ENCODE assay signal across 8 mouse cellular contexts in the genomic region with DNA sequence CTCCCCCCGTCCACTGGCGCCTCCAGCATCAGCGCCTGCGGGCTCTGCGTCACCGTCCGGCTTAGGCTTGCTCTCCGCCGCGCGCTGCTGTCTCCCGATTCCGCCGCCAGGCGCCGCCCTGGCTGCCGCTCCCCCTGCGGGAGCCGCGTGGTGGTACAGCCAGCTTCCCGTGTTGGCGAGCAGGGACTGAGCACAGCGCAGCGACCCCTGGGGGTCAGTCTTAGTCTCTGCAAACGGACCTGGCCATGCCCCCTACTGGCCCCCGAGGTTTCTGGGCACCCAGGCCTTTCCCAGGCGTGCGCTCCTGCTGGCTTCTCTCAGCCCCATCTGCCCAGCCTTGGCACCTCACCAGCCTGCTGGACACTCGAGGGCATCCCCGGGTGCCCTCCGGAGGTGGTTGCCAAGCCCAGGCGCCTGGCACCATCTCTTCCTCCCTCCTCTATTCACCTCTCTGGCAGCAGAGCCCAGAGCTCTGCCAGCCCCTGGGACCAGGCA. TPM values are rescaled to one million over a fixed set of nuclear protein-coding genes. Genes with fewer than 3 reads are reported as not detected.
DNase-seq lines count a peak whose midpoint lies in the region; ATAC-seq lines count a peak whose summit lies in the region.

No protein-coding gene starts in this region.

- DNase-seq in adrenal gland, adult 2 months: peak; percentile 90
- DNase-seq in gastrocnemius, adult 18-20 months (ENCODE audit: low spot score): peak; percentile 48
- DNase-seq in hindbrain, embryonic 14.5 days (ENCODE audit: low spot score): peak; percentile 93
- peak; percentile 94 to 95 for DNase-seq in layer of hippocampus, postnatal 14 days (ENCODE audit: low spot score in 2 of 2)
- peak; percentile 97 for DNase-seq in retina, embryonic 14.5 days (ENCODE audit: low spot score)
- peak; percentile 36 for DNase-seq in urinary bladder, adult 2 months (ENCODE audit: low spot score)

- WGBS in hindbrain, embryonic 14.5 days: 2% methylated on average over 32 of the region's 32 CpGs
- 4% methylated on average over 28 of the region's 32 CpGs for WGBS in lung, embryonic 16.5 days

- peak; percentile 89 for ATAC-seq in common myeloid progenitor, adult 5-6 weeks (replicated peaks; ENCODE audit: low read depth, poor library complexity, severe bottlenecking)
- peak; percentile 94 for ATAC-seq in hindbrain, embryonic 14.5 days (ENCODE audit: low FRiP score)
- ATAC-seq in lung, embryonic 16.5 days (ENCODE audit: low read depth): peak; percentile 87

- peak overlapping the region; percentile 93 for H3K9ac ChIP-seq in hindbrain, embryonic 14.5 days
- H3K9ac ChIP-seq in lung, embryonic 16.5 days (ENCODE audit: low read length): no peak overlapping the region

- no peaks in the 10 kb centered on the region for H3K36me3 ChIP-seq in hindbrain, embryonic 14.5 days (replicated peaks; ENCODE audit: control insufficient read depth, insufficient read depth)
- H3K36me3 ChIP-seq in lung, embryonic 16.5 days (ENCODE audit: control insufficient read depth, insufficient read depth, low read length): no peaks in the 10 kb centered on the region

- H3K27ac ChIP-seq in hindbrain, embryonic 14.5 days: peak overlapping the region; percentile 87
- no peak overlapping the region for H3K27ac ChIP-seq in lung, embryonic 16.5 days (ENCODE audit: low read length)

- peak overlapping the region; percentile 79 for H3K4me3 ChIP-seq in hindbrain, embryonic 14.5 days (replicated peaks; ENCODE audit: low read length)
- H3K4me3 ChIP-seq in lung, embryonic 16.5 days (ENCODE audit: low read length): peak overlapping the region; percentile 39

- H3K4me1 ChIP-seq in hindbrain, embryonic 14.5 days (replicated peaks; ENCODE audit: control insufficient read depth, insufficient read depth, low read length): peaks cover 49% of the 10 kb centered on the region
- H3K4me1 ChIP-seq in lung, embryonic 16.5 days (replicated peaks; ENCODE audit: control insufficient read depth, insufficient read depth, low read length): peaks cover 3% of the 10 kb centered on the region; the same call in 1 of the 2 replicates

- H3K27me3 ChIP-seq in hindbrain, embryonic 14.5 days (ENCODE audit: control insufficient read depth, insufficient read depth, low read length): no peaks in the 10 kb centered on the region
- peaks cover 30% of the 10 kb centered on the region for H3K27me3 ChIP-seq in lung, embryonic 16.5 days (ENCODE audit: control insufficient read depth, insufficient read depth, low read depth, low read length)

- H3K9me3 ChIP-seq in hindbrain, embryonic 14.5 days (ENCODE audit: control insufficient read depth, low read length): no peaks in the 10 kb centered on the region
- H3K9me3 ChIP-seq in lung, embryonic 16.5 days (ENCODE audit: control insufficient read depth, low read length): no peaks in the 10 kb centered on the region

- H3K4me2 ChIP-seq in hindbrain, embryonic 14.5 days (replicated peaks): peak overlapping the region; percentile 75
- H3K4me2 ChIP-seq in lung, embryonic 16.5 days (ENCODE audit: low read depth, low read length): peak overlapping the region; percentile 60

RNA-seq across cellular contexts. Expression of gene Disp3, which starts 0.3 kb away (rescaled TPM):
- under 1 TPM; 0.24 to 0.55 TPM for total RNA-seq in adrenal gland, adult 2 months (2021)
- polyA plus RNA-seq in adrenal gland, adult 2 months (2012; rRNA removed): 0.59 and 1.0 TPM in 2 replicates
- not detected in 2 replicates for total RNA-seq in common myeloid progenitor, adult 5-6 weeks (2017)
- under 1 TPM in 1 of 2 experiments, not detected in 1; 0.14 TPM for total RNA-seq in gastrocnemius, adult 18-20 months (2021)
- polyA plus RNA-seq in hindbrain, embryonic 14.5 days (2014; fragmentation: Nextera tagmentation; extraction: Ambion mirVana): 16.6 and 16.9 TPM in 2 replicates
- total RNA-seq in layer of hippocampus, postnatal 14 days (2021): 10 to 100 TPM; 29.4 to 32.3 TPM
- polyA plus RNA-seq in lung, embryonic 16.5 days (2015; fragmentation: Nextera tagmentation; extraction: Ambion mirVana): 0.04 and 0.08 TPM in 2 replicates
- 0.01 and 0.06 TPM in 2 replicates for polyA plus RNA-seq in urinary bladder, adult 2 months (2012; rRNA removed)

Comparison
In these comparisons a context has a peak if more than half of its experiments do, and no peak if none do; other contexts are left out.
1. DNase-seq: peak in every context shown above with its lines; median percentile 97 in retina, embryonic 14.5 days; 94 in layer of hippocampus, postnatal 14 days; 93 in hindbrain, embryonic 14.5 days; 90 in adrenal gland, adult 2 months; 48 in gastrocnemius, adult 18-20 months; 36 in urinary bladder, adult 2 months.
2. RNA of gene Disp3, which starts 0.3 kb away (total RNA-seq): 29.4 to 32.3 TPM in layer of hippocampus, postnatal 14 days; 0.24 to 0.55 TPM in adrenal gland, adult 2 months, 0.14 TPM in gastrocnemius, adult 18-20 months and not detected in common myeloid progenitor, adult 5-6 weeks; every median in the first group is over 10 times any median in the second.
3. Peak in every context shown above with its lines, with median percentiles within 50 percentile points of each other: ATAC-seq.